Mouse (Mus musculus) thymus, adult 2 months (tissue): ENCODE data around the gene Pycr2.

Source experiments
- CTCF ChIP-seq: fragments of 200-500 bp; IDR thresholded peaks from 2 replicates; pipeline ENCODE4 v1.5.1; 2012; ENCODE audit warnings: mild to moderate bottlenecking, control low read depth, low read length, moderate library complexity, borderline replicate concordance; ENCODE audit not compliant: control insufficient read depth, poor library complexity, insufficient read depth; ENCODE audit errors: extremely low read depth
- POLR2A ChIP-seq: fragments of 200-500 bp; IDR thresholded peaks from 2 replicates; pipeline ENCODE4 v1.6.1; 2012; ENCODE audit warnings: mild to moderate bottlenecking, low read length, control low read depth, moderate library complexity; ENCODE audit not compliant: control insufficient read depth, poor library complexity, insufficient read depth; ENCODE audit errors: extremely low read depth

GRCm38 (mm10) chr1:180943896-180944295 lies 39.8 kb downstream of the Pycr2 start:
- TF ChIP-seq CTCF: no peak
- TF ChIP-seq POLR2A: no peak
